Mouse (Mus musculus): ENCODE measurements at regions not wholly inside any gene's neighbourhood (a gene's known extent, or its start where the extent isn't known, plus 50 kb on each side); places are given as distances from the start of the nearest gene placed in this dataset.
A peak's percentile ranks its signal among the peaks of the same experiment; 100 is the strongest.

DNA sequence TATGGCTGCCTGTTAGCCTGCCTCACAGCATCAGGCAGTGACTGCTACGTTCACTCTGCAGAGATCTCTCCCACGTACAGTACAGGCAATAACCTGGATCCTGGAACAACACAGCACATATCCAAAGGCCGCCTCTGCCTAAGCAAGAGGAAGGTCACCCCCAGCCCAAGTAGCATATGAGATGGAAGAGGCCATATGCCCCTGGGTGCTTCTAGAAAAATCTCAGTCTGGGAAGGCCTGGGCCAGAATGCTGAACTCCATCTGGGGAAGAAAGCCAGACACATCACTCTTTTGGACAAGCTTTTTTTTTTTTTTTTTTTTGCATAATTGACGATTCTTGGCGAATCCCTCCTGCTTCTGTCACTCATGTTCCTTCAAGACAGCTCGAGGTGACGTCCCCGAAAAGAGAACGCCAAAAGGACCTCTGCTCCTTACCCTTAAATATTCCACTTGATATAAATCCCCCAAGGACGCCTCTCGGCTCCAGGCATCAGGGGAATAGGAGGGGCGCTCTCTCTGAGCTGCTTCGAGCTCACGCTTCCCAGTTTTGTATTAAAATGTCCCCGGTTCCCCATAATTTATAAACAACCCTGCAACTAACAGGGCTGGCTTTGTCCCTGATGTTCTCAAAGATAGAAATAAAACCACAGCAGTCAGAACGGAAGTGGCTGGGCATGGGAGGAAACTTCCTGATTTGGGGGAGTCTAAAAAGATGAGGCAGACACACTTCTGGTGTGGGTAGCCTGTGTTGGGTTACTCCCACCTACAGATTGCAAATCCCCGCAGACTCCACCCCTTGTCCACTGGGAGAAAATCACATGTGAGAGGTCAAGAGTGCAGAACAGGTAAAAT is 150.4 kb downstream of the Cryba4 start:
- peak; percentile 16 to 49 for DNase-seq

DNA sequence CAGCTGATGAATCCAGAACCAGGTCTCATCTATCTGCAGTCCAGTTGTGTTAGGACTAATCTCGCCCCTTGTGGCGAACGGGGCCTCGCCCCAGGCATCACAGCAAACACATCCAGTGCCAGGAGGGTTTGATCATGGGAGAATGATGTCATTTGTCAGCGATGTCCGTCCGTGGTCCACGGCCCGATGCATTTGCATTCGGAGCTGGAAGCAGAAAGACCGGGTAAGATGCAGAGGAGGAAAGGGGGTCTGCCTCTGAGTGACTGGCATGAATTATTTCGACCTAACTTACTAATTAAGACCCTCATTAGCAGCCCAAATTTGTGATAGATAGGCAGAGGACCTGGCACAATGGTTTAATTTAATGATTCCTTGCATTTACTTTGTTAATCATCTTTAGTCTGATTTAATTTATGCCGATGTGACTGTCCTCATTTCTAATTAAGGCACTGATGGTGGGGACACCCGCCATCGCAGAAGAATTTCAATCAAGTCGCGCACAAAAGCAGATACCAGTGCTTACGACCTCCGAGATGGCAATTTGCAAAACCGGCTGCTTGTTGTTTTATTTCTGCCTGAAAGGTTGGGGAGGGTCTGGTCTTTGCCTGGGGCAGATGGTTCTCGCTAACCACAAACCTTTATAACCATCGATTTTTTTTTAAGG is 141.9 kb downstream of the Cryba4 start:
- no peak for DNase-seq

DNA sequence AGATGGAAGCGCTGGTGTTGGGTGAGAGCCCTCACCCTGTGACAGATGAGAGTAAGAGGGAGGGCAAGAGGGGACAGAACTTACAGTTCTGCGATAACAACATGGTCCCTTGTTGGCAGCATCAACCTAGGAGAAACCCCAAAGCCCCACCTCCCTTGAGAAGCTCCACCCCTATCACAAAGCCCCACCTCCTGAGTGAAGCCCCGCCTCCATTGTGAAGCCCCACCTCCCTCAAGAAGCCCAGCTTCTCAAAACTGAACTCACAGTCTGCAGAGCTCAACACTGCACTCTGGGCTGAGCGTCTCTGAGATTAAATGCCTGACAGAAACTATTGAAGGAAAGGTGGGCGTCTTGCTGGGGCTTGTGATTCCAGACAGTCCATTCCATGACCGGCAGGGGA is 131.6 kb downstream of the Cryba4 start:
- DNase-seq: no peak

DNA sequence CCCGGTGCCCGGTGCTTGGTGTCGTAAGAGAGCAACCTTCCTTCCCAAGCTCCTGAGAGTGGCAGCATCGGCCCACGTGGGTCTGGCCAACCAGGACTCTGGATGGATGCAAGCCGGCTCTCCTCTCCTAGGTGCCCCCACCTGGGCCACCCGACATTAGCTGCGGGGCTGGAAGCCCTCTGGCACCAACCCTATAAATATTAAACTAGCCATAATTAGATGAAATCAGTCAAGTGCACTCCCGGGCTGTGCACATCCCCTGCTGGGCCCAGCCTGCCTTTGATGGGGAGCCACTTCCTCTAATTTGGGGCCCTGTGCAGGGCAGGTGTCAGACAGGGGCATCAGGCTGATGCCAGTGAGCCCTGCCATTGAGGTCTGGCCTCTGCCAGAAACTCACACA is 130.8 kb downstream of the Cryba4 start:
- DNase-seq: no peak

DNA sequence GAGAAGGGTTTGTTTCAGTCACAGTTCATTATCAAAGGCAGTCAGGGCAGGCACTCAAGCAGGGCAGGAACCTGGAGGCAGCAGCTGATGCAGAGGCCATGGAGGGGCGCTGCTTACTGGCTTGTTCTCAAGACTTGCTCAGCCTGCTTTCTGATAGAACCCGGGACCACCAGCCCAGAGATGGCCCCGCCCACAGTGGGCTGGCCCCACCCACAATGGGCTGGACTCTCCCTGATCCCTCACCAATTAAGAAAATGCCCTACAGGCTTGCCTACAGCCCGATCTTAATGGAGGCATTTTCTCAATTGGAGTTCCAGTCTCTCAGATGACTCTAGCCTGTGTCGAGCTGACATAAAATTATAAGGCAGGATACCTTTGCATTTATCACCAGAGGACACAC is 129.7 kb downstream of the Cryba4 start:
- DNase-seq: no peak

DNA sequence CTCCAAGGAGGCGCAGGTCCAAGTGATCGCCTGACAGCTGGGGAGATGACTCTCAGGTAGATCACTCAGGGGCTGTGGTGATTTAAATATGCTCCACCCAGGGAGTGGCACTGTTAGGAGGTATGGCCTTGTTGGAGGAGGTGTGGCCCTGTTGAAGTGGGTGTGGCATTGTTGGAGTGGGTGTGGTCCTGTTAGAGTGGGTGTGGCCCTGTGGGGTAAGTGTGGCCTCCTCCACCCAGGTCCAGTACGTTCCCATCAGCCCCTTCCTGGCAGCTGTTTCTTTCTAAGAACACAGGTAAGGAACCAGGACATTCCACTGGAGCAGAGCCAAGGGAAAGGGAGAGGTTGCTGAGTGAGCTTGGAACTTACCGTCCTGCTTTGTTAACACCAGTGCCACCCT is 125.1 kb downstream of the Cryba4 start:
- DNase-seq: no peak

DNA sequence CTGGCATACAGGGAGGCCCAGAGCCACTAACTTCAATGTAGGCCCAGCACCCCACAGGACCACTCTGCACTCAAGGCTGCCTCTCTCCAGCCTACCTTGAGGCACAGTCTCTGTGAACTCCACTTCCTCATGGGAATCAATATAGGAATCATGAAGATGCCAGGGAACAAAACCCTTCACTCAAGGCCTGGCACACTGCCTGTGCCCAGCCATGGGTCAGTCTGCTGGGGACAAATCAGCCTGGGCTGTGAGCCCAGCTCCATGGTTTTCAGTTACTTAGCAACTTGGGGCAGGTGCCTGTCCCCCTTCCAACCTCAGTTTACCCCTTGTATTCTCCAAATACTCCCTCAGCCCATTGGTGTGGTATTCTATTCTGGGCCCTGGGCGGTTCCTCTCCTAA is 119.6 kb downstream of the Cryba4 start:
- DNase-seq: peak; percentile 42 to 59

DNA sequence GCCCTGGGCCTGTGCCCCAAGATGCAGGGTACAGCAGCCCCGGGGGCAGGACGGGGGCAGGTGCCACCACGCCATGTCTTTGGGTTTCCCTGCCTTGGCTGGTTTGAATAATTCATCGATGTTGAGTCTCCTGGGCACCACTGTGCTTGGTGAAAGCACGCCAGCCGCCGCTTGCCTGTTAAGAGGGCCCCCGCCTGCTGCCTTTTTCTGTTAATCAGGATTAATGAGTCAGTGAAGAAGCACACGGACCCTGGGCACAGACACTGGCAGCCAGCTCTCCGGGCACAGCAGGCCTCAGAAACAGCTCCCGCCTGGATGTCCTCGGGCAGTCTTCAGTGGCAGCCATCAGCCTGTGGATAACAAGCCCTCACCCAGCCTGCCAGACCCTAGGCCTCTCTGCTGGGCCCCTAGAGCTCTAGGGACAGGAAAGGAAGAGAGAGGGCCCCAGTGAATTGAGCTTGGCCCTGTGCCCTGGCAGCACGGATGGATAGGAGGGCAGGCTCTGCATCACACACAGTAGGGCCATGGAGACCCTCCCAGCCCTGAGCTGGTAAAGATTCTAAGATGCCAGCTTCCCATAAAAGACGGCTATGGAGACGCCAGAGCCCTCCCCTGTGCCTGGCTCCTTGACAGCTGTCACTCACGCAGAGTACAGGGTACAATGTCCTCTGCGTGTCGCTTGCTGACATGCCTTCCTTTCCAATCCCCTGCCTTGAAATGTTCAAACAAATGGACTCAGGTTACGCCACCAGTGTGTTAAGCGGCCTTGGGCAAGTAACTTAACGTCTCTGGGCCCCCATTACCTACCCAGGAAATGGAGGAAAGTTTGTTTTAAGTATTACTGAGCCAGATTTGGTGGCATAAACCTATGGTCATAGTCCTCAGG is 118.4 kb downstream of the Cryba4 start:
- DNase-seq: no peak

DNA sequence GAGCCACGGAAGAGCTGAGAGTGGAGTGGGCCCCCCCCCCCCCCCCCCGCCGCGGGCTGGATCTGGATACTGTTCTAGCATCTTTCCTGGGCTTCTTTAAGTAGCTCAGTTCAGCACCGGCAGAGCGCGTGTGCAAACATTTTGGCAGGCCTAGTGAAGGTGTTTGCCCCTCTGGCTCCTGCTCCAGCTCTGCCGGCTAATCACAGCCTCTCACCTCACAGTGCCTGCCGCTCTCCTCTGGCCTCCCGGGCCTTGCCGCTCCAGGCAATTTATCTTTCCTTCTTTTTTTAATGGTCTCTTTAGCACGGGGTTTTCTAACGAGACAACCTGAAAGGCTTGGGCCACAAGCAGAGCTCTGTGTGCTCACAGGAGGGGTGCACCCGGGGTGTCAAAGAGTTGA is 115.7 kb downstream of the Cryba4 start:
- no peak for DNase-seq

- DNase-seq: no peak
Observed at GRCm38 (mm10) chr5:112138246-112138645, 114.1 kb downstream of the Cryba4 start.

DNA sequence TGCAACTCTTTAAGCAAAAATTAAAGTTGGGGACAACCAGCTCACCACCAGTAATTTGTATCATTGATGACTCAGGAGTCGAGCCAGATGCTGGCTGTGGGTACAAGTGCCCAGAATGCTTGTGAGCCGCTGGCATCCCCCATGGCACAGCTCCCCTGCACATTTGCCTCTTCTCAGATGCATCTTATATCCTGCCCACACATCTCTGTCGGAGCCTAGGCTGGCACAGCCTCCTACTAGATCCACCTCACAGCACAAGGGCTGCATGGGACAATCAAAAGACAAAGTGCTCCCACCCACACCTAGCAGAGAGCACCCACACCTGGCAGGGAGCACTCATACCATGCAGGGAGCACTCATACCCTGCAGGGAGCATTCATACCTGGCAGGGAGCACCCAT is 109.6 kb downstream of the Cryba4 start:
- DNase-seq: no peak

DNA sequence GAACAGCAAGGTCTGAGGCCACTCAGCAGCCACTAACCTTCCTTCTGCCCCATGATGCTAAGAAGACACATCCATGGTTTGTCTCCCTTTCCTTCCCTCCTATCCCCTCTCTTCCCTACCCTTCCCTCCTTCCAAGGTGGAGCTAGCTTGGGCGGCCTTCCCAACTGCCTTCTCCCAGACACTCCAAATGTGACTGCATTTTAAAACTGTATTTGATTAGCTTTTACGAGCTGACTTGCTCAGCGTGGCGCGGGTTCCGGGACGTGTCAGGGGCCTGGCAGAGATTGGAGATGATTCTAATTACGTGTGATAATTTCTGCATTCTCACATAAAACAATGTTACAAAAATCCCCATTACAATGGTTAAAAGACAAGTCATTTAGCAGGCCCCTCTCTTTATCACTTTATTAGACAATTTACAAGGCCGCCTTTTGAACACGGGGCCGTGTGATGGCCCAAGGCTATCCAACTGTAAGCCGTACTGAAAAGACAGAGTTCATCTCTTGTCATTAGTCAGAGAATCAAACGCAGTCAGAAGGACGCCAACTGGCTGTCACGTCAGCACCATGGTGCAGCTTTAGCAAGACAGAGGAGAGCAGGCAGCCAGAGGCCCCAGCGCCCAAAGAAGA is 108.2 kb downstream of the Cryba4 start:
- DNase-seq: no peak

- DNase-seq: peak; percentile 79 to 94
Observed at GRCm38 (mm10) chr5:112153675-112154085, 98.6 kb downstream of the Cryba4 start.

- DNase-seq: peak; percentile 33
Observed at GRCm38 (mm10) chr5:112154650-112155049, 97.7 kb downstream of the Cryba4 start.

DNA sequence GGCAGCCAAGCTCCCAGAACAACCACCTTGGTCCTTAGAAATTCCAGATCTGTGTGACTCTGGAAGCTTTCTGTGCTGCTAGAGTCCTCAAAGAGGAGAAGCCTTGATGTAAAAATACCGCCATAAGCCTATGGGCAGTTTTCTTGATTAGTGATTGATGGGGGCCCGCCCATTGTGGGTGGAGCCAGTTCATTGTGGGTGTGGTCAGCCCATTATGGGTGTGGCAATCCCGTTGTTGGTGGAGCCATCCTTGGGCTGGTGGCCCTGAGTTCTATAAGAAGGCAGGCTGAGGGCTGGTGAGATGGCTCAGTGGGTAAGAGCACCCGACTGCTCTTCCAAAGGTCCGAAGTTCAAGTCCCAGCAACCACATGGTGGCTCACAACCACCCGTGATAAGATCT is 97.3 kb downstream of the Cryba4 start:
- no peak for DNase-seq

DNA sequence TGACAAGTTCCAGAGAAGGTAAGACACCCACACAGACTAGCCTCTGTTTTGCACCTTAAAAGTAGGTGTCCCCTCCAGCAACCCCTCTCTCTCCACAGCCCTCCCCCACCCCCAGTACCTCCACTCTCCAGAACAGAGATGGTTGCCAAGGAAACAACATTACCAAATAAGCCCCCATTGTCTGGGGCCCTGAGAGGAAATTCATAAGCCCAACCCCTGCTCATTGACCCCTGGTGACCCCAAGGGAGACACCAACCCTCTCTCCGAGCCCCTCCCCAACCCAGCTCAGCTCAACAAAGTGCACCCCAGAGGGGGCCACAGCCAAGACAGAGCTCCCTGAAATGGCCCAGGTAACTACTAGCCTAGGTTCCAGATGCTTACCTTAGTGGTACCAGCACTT is 96.3 kb downstream of the Cryba4 start:
- no peak for DNase-seq

DNA sequence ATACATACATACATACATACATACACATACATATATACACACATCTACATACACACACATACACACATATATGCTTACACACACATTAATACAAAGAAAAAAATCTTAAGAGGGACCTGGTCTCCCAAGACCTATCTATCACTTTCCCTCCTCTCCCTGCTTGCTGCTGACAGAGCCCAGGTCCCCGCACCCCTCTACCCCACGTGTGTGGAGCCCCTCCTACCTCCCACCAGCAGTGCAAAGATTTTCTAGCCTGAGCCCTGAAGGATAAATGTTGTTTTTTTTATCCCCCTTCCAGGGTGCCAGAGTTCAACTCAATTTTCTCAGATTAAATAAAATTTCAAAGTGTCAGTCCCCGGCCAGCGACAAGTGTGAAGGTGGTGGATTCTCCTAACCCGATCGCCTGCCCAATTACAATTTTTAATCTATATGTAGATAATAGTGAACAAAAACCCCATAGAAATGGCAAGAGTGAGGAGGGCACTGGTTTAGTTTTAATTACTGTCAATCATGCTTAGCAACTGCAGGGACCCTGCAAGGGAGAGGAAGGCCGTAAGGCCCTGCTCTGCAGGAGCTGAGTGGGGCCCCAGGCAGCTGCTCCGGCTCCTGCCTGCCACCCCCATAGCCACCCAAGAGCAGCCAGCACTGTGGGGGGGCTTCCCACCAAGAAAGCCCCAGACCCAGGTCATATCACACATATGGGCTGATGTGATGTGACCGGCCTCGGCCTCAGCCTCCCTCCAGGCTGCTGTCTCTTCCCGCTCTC is 85.7 kb downstream of the Cryba4 start:
- DNase-seq: no peak

GRCm38 (mm10) chr5:112167790-112168189 is 84.5 kb downstream of the Cryba4 start:
- no peak for DNase-seq

GRCm38 (mm10) chr5:112171325-112171724 is 81.0 kb downstream of the Cryba4 start:
- no peak for DNase-seq

DNA sequence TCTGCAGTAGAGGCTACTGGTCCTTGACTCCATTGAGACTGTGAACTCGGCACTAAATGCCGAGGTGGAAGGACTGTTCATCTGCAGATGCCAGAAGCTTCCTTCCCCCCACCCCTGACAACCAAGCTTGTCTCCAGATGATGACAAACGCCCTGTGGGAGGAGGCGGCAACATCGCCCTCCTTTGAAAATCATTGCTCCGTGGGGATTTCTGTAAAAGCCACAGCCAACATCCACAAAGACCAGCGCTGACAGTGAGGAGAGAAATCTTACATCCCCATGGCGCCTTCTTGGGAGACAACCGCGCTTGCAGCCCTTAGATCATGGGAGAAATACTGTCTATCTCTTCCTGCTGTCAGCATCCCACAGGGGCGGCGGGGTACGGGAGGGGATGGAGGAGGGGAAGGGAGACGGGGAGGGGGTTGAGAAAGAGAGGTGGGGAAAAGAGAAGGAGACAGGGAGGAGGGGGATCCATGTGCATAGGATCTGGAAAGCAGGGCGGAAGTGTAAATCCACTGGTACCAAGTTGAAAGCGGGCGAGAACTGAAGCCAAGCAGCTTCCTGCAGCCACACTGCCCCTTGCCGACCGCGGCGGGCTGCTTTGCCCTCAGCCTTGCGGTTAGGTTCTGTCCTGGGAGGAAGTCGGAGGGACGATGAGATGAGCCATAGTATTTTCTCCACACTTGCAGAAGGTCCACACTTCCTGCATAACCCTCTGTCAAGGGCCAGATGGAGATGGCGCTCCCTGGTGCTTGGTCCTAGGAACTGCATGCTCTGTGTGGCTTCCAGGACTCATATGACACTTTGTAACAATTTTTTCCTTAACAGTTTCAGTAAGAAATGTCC is 72.9 kb downstream of the Cryba4 start:
- peak; percentile 24 to 50 for DNase-seq

GRCm38 (mm10) chr5:112182775-112183174 is 69.5 kb downstream of the Cryba4 start:
- peak in 1 of 2 experiments; percentile 38 for DNase-seq

Data from heart, adult 18-20 months (tissue).